Mouse (Mus musculus): ENCODE results near the gene St5. TPM values are rescaled to one million over a fixed set of nuclear protein-coding genes. Genes with fewer than 3 reads are reported as not detected.

St5 gene
- polyA plus RNA-seq, 1 experiment from 2014 or later = 38.7 TPM

- Histone ChIP-seq H3K27ac (ENCODE audit: low read depth, low read length) (no peak within 1 kb of the TSS), H3K9ac (ENCODE audit: low read depth, low read length) (no peak within 1 kb of the TSS; the same call in 1 of the 2 replicates), H3K4me3 (ENCODE audit: low read depth, low read length) (no peak within 1 kb of the TSS), H3K36me3 (ENCODE audit: control insufficient read depth, insufficient read depth, low read length) (peaks cover 2% of the 10 kb centered on the region; the same call in 1 of the 2 replicates), H3K9me3 (ENCODE audit: control insufficient read depth, low read length) (no peaks in the 10 kb centered on the region), H3K27me3 (replicated peaks; ENCODE audit: control insufficient read depth, insufficient read depth, low read length) (no peaks in the 10 kb centered on the region), H3K4me1 (replicated peaks; ENCODE audit: control insufficient read depth, insufficient read depth, low read length) (no peaks in the 10 kb centered on the region; the same call in 1 of the 2 replicates), H3K4me2 (no peak within 1 kb of the TSS)
- WGBS = 87% methylated on average over 5 of the region's 5 CpGs
- DNase-seq (ENCODE audit: low spot score) (no peak), ATAC-seq (replicated peaks; ENCODE audit: low FRiP score) (no peak)
These were observed 28.2 kb upstream of the St5 start, which contains the start of gene Ascl3 for GRCm38 (mm10) chr7:109731626-109732025. Gene Ascl3, minus strand, starts transcription at chr7:109731726.

GRCm38 (mm10) chr7:109723697-109724096 lies 20.3 kb upstream of the St5 start, which contains the start of gene BC051019:
Gene BC051019, minus strand, starts transcription at chr7:109723850.
- 86% methylated on average over 5 of the region's 5 CpGs for whole genome bisulfite sequencing
- no peak for DNase-seq (ENCODE audit: low spot score)
- no peaks in the 10 kb centered on the region for H3K36me3 ChIP-seq (ENCODE audit: control insufficient read depth, insufficient read depth, low read length)
- H3K4me1 ChIP-seq (replicated peaks; ENCODE audit: control insufficient read depth, insufficient read depth, low read length) = peaks cover 2% of the 10 kb centered on the region; the same call in 1 of the 2 replicates
- H3K4me2 ChIP-seq = no peak within 1 kb of the TSS
- no peaks in the 10 kb centered on the region for H3K27me3 ChIP-seq (replicated peaks; ENCODE audit: control insufficient read depth, insufficient read depth, low read length)
- 0 out of 2 replicates have a peak, but pooled peaks cover 3% of the 10 kb centered on the region for H3K9me3 ChIP-seq (ENCODE audit: control insufficient read depth, low read length)
- ATAC-seq (replicated peaks; ENCODE audit: low FRiP score) = no peak
- no peak within 1 kb of the TSS for H3K27ac ChIP-seq (ENCODE audit: low read depth, low read length)
- no peak within 1 kb of the TSS for H3K4me3 ChIP-seq (ENCODE audit: low read depth, low read length)
- H3K9ac ChIP-seq (ENCODE audit: low read depth, low read length) = no peak within 1 kb of the TSS

DNA sequence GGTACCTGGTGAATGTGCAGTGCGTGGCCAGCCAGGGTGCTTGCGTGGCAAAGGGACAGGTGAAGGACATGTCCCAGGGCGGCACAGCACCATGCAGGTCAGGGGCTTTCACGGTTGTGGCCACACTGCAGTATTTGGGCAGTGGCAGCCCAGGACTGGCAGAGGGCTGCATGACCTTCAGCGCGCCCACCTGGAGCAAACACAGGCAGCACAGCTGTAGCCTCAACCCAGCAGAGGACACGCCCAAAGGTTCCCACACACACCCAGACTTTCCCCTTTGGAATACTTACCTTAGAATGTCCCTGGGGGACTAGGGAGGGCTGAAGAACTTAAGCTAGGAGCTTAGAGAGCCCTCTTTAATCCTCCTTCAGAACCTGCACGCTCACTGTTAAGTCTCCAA lies 19.7 kb upstream of the St5 start:
- Histone ChIP-seq H3K9me3 (ENCODE audit: control insufficient read depth, low read length) (0 out of 2 replicates have a peak, but pooled peaks cover 3% of the 10 kb centered on the region), H3K9ac (ENCODE audit: low read depth, low read length) (no peak overlapping the region), H3K36me3 (ENCODE audit: control insufficient read depth, insufficient read depth, low read length) (no peaks in the 10 kb centered on the region), H3K4me2 (no peak overlapping the region), H3K4me3 (ENCODE audit: low read depth, low read length) (no peak overlapping the region), H3K4me1 (replicated peaks; ENCODE audit: control insufficient read depth, insufficient read depth, low read length) (peaks cover 2% of the 10 kb centered on the region; the same call in 1 of the 2 replicates), H3K27ac (ENCODE audit: low read depth, low read length) (no peak overlapping the region), H3K27me3 (replicated peaks; ENCODE audit: control insufficient read depth, insufficient read depth, low read length) (no peaks in the 10 kb centered on the region)
- DNase-seq (ENCODE audit: low spot score) (no peak), ATAC-seq (replicated peaks; ENCODE audit: low FRiP score) (no peak)
- WGBS = 91% methylated on average over 8 of the region's 8 CpGs

DNA sequence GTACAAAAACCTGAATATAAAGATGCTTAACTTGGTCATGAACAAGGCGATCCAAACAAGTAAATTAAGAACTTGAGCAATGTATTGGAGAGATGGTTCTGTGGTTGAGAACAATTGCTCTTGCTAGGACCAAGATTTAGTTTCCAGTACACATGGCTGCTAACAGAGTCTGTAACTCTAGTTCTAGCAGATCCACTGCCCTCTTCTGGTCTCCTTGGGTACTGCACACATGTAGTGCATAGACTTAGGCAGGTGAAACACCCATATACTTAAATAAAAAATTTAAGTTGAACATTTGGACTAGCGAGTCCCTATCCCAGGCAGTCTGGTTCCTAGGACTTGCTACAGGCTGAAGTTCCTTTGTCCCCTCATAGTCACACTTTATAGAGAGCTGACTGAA lies 19.2 kb upstream of the St5 start:
- no peak overlapping the region for H3K9ac ChIP-seq (ENCODE audit: low read depth, low read length)
- DNase-seq (ENCODE audit: low spot score) = no peak
- WGBS = 90% methylated on average over 2 of the region's 2 CpGs
- no peak overlapping the region for H3K4me2 ChIP-seq
- no peak for ATAC-seq (replicated peaks; ENCODE audit: low FRiP score)
- H3K9me3 ChIP-seq (ENCODE audit: control insufficient read depth, low read length) = 0 out of 2 replicates have a peak, but pooled peaks cover 3% of the 10 kb centered on the region
- H3K4me3 ChIP-seq (ENCODE audit: low read depth, low read length) = no peak overlapping the region
- no peak overlapping the region for H3K27ac ChIP-seq (ENCODE audit: low read depth, low read length)
- no peaks in the 10 kb centered on the region for H3K27me3 ChIP-seq (replicated peaks; ENCODE audit: control insufficient read depth, insufficient read depth, low read length)
- H3K4me1 ChIP-seq (replicated peaks; ENCODE audit: control insufficient read depth, insufficient read depth, low read length) = peaks cover 2% of the 10 kb centered on the region; the same call in 1 of the 2 replicates
- no peaks in the 10 kb centered on the region for H3K36me3 ChIP-seq (ENCODE audit: control insufficient read depth, insufficient read depth, low read length)

- Histone ChIP-seq H3K36me3 (ENCODE audit: control insufficient read depth, insufficient read depth, low read length) (no peaks in the 10 kb centered on the region), H3K4me2 (no peak overlapping the region), H3K4me3 (ENCODE audit: low read depth, low read length) (no peak overlapping the region), H3K27me3 (replicated peaks; ENCODE audit: control insufficient read depth, insufficient read depth, low read length) (no peaks in the 10 kb centered on the region), H3K4me1 (replicated peaks; ENCODE audit: control insufficient read depth, insufficient read depth, low read length) (no peaks in the 10 kb centered on the region), H3K9me3 (ENCODE audit: control insufficient read depth, low read length) (0 out of 2 replicates have a peak, but pooled peaks cover 3% of the 10 kb centered on the region), H3K9ac (ENCODE audit: low read depth, low read length) (no peak overlapping the region), H3K27ac (ENCODE audit: low read depth, low read length) (no peak overlapping the region)
- ATAC-seq (replicated peaks; ENCODE audit: low FRiP score) (no peak), DNase-seq (ENCODE audit: low spot score) (no peak)
- WGBS = 64% methylated on average over 9 of the region's 9 CpGs
These were observed 15.9 kb upstream of the St5 start for GRCm38 (mm10) chr7:109719286-109719685.

- Histone ChIP-seq H3K27ac (ENCODE audit: low read depth, low read length) (no peak overlapping the region), H3K9ac (ENCODE audit: low read depth, low read length) (no peak overlapping the region), H3K36me3 (ENCODE audit: control insufficient read depth, insufficient read depth, low read length) (peaks cover 3% of the 10 kb centered on the region; the same call in 1 of the 2 replicates), H3K9me3 (ENCODE audit: control insufficient read depth, low read length) (no peaks in the 10 kb centered on the region), H3K4me1 (replicated peaks; ENCODE audit: control insufficient read depth, insufficient read depth, low read length) (no peaks in the 10 kb centered on the region), H3K4me3 (ENCODE audit: low read depth, low read length) (no peak overlapping the region), H3K4me2 (no peak overlapping the region), H3K27me3 (replicated peaks; ENCODE audit: control insufficient read depth, insufficient read depth, low read length) (no peaks in the 10 kb centered on the region)
- WGBS = 84% methylated on average over 2 of the region's 2 CpGs
- DNase-seq (ENCODE audit: low spot score) = no peak
- ATAC-seq (replicated peaks; ENCODE audit: low FRiP score) = no peak
These were observed 10.1 kb upstream of the St5 start for GRCm38 (mm10) chr7:109713434-109713982.

DNA sequence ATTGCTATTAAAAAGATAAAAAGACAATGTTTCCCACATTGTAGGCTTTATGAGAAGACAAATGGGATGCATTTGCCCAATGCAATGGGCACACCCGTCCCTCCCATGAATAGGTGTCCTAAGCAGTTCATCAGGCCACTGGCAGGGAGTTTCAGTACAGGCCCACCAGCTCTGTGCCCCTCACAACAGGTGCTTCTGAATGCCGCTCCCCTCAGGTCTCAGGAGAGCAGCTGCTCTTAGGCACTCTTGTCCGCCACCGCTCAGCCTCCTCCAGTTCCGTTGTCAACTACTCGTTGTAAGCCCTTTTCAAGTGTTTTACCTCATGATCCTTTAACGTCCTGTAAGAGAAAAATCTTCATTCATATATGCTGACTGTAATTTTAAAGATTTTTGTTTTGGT lies 8.8 kb upstream of the St5 start:
- no peaks in the 10 kb centered on the region for H3K9me3 ChIP-seq (ENCODE audit: control insufficient read depth, low read length)
- DNase-seq (ENCODE audit: low spot score) = no peak
- 94% methylated on average over 7 of the region's 7 CpGs for WGBS
- ATAC-seq (replicated peaks; ENCODE audit: low FRiP score) = no peak
- no peaks in the 10 kb centered on the region for H3K4me1 ChIP-seq (replicated peaks; ENCODE audit: control insufficient read depth, insufficient read depth, low read length)
- no peak overlapping the region for H3K27ac ChIP-seq (ENCODE audit: low read depth, low read length)
- no peak overlapping the region for H3K4me3 ChIP-seq (ENCODE audit: low read depth, low read length)
- no peaks in the 10 kb centered on the region for H3K27me3 ChIP-seq (replicated peaks; ENCODE audit: control insufficient read depth, insufficient read depth, low read length)
- peaks cover 3% of the 10 kb centered on the region; the same call in 1 of the 2 replicates for H3K36me3 ChIP-seq (ENCODE audit: control insufficient read depth, insufficient read depth, low read length)
- no peak overlapping the region for H3K9ac ChIP-seq (ENCODE audit: low read depth, low read length)
- H3K4me2 ChIP-seq = no peak overlapping the region

GRCm38 (mm10) chr7:109710069-109710468 lies 6.7 kb upstream of the St5 start:
- no peak for ATAC-seq (replicated peaks; ENCODE audit: low FRiP score)
- no peaks in the 10 kb centered on the region for H3K27me3 ChIP-seq (replicated peaks; ENCODE audit: control insufficient read depth, insufficient read depth, low read length)
- WGBS = 69% methylated on average over 1 of the region's 1 CpGs
- DNase-seq (ENCODE audit: low spot score) = no peak
- H3K4me2 ChIP-seq = no peak overlapping the region
- no peak overlapping the region for H3K4me3 ChIP-seq (ENCODE audit: low read depth, low read length)
- H3K27ac ChIP-seq (ENCODE audit: low read depth, low read length) = no peak overlapping the region
- no peaks in the 10 kb centered on the region for H3K9me3 ChIP-seq (ENCODE audit: control insufficient read depth, low read length)
- no peaks in the 10 kb centered on the region for H3K4me1 ChIP-seq (replicated peaks; ENCODE audit: control insufficient read depth, insufficient read depth, low read length)
- no peak overlapping the region for H3K9ac ChIP-seq (ENCODE audit: low read depth, low read length)
- H3K36me3 ChIP-seq (ENCODE audit: control insufficient read depth, insufficient read depth, low read length) = peaks cover 3% of the 10 kb centered on the region; the same call in 1 of the 2 replicates

GRCm38 (mm10) chr7:109708961-109709382 lies 5.6 kb upstream of the St5 start:
- Histone ChIP-seq H3K4me3 (ENCODE audit: low read depth, low read length) (no peak overlapping the region), H3K4me2 (no peak overlapping the region), H3K9ac (ENCODE audit: low read depth, low read length) (no peak overlapping the region), H3K27me3 (replicated peaks; ENCODE audit: control insufficient read depth, insufficient read depth, low read length) (no peaks in the 10 kb centered on the region), H3K36me3 (ENCODE audit: control insufficient read depth, insufficient read depth, low read length) (peaks cover 3% of the 10 kb centered on the region; the same call in 1 of the 2 replicates), H3K9me3 (ENCODE audit: control insufficient read depth, low read length) (no peaks in the 10 kb centered on the region), H3K4me1 (replicated peaks; ENCODE audit: control insufficient read depth, insufficient read depth, low read length) (no peaks in the 10 kb centered on the region), H3K27ac (ENCODE audit: low read depth, low read length) (no peak overlapping the region)
- 53% methylated on average over 3 of the region's 3 CpGs for WGBS
- ATAC-seq (replicated peaks; ENCODE audit: low FRiP score) (no peak), DNase-seq (ENCODE audit: low spot score) (no peak)

Data from liver, embryonic 11.5 days (tissue).